In the genomic region with DNA sequence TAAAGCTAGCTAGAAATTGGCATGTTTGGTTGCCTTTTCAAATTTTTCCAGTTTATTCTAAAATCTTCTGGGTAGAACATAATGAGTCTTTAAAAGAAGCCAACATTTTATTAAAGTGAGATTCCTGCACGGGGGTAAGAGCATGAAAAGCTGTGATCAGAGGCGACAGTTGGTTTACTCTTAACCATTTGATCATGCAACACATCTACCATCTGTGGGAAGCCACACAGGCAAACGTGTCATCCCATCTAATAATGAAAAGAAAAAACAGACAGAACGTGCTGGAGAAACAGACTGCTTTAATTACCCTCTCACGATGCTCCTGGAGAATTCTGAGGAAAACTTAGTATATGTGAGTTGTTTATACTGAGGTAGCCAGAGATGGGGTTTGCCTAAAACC, we compare ENCODE assay signal across 16 mouse cellular contexts.
"Had no signal": no experiment of that assay in that cellular context is flagged by ENCODE, and none has a peak within 500 bp of the region (broad histone marks: within the 10 kb centered on the region; RNA-seq: fewer than 3 reads in every experiment).

No protein-coding gene starts in this region.

- H3K36me3 ChIP-seq: limb, embryonic 15.5 days; liver, embryonic 12.5 days; midbrain, embryonic 15.5 days; neural tube, embryonic 13.5 days had no signal

- ATAC-seq: liver, embryonic 12.5 days; midbrain, embryonic 15.5 days had no signal

- H3K9me3 ChIP-seq: limb, embryonic 15.5 days; liver, embryonic 12.5 days; midbrain, embryonic 15.5 days; neural tube, embryonic 13.5 days had no signal

- H3K4me1 ChIP-seq: limb, embryonic 15.5 days; liver, embryonic 12.5 days; megakaryocyte, embryonic 14.5 days; midbrain, embryonic 15.5 days; neural tube, embryonic 13.5 days had no signal

- H3K27ac ChIP-seq: limb, embryonic 15.5 days; liver, embryonic 12.5 days; midbrain, embryonic 15.5 days; neural tube, embryonic 13.5 days had no signal

- H3K27me3 ChIP-seq: limb, embryonic 15.5 days; liver, embryonic 12.5 days; megakaryocyte, embryonic 14.5 days; midbrain, embryonic 15.5 days; neural tube, embryonic 13.5 days had no signal

- DNase-seq: kidney, adult 8-10 months; kidney, postnatal 25 days; lung, embryonic 14.5 days; lung, postnatal 10 days; lung, postnatal 4 days; retina, postnatal 1 day; right cerebral cortex, postnatal 4 days; spleen, adult 18-20 months; thymus, adult 2 months; thymus, postnatal 25 days had no signal

- H3K9ac ChIP-seq: limb, embryonic 15.5 days; liver, embryonic 12.5 days; lung, embryonic 14.5 days; midbrain, embryonic 15.5 days; neural tube, embryonic 13.5 days had no signal

- H3K4me2 ChIP-seq: limb, embryonic 15.5 days; liver, embryonic 12.5 days; lung, embryonic 14.5 days; midbrain, embryonic 11.5 days; midbrain, embryonic 15.5 days; neural tube, embryonic 13.5 days had no signal

- H3K4me3 ChIP-seq: limb, embryonic 15.5 days; liver, embryonic 12.5 days; megakaryocyte, embryonic 14.5 days; midbrain, embryonic 15.5 days; neural tube, embryonic 13.5 days had no signal
